Mouse (Mus musculus): Measurements from ENCODE around the gene Sec23b. TPM values are rescaled to one million over a fixed set of nuclear protein-coding genes. Genes with fewer than 3 reads are reported as not detected.
A peak's percentile ranks its signal among the peaks of the same experiment; 100 is the strongest.

The Sec23b gene
- polyA plus RNA-seq, 1 experiment from 2014 or later: 92.7 TPM

GRCm38 (mm10) chr2:144543670-144544069 lies 12.4 kb upstream of the Sec23b start:
- no peaks in the 10 kb centered on the region for H3K4me1 ChIP-seq (replicated peaks; ENCODE audit: control insufficient read depth, insufficient read depth, low read length)
- no peaks in the 10 kb centered on the region for H3K27me3 ChIP-seq (replicated peaks; ENCODE audit: control insufficient read depth, insufficient read depth, low read length)
- no peak overlapping the region for H3K9ac ChIP-seq (ENCODE audit: low read length)
- no peak for ATAC-seq (replicated peaks; ENCODE audit: low FRiP score, low TSS enrichment, low read depth)
- H3K36me3 ChIP-seq (ENCODE audit: control insufficient read depth, insufficient read depth, low read length): peaks cover 88% of the 10 kb centered on the region
- 88% methylated on average over 6 of the region's 6 CpGs for WGBS
- DNase-seq (ENCODE audit: low spot score): no peak
- H3K9me3 ChIP-seq (ENCODE audit: control insufficient read depth, low read length): no peaks in the 10 kb centered on the region
- H3K4me3 ChIP-seq (ENCODE audit: low read depth, low read length): no peak overlapping the region
- no peak overlapping the region for H3K27ac ChIP-seq (ENCODE audit: low read depth)
- H3K4me2 ChIP-seq (ENCODE audit: low read length): no peak overlapping the region

GRCm38 (mm10) chr2:144544630-144545029 lies 11.4 kb upstream of the Sec23b start:
- Histone ChIP-seq H3K4me2 (ENCODE audit: low read length) (no peak overlapping the region), H3K36me3 (ENCODE audit: control insufficient read depth, insufficient read depth, low read length) (peaks cover 79% of the 10 kb centered on the region)

GRCm38 (mm10) chr2:144545061-144545460 lies 11.0 kb upstream of the Sec23b start:
- no peak overlapping the region for H3K4me3 ChIP-seq (ENCODE audit: low read depth, low read length)
- H3K9ac ChIP-seq (ENCODE audit: low read length): no peak overlapping the region
- H3K36me3 ChIP-seq (ENCODE audit: control insufficient read depth, insufficient read depth, low read length): peaks cover 75% of the 10 kb centered on the region
- no peak overlapping the region for H3K4me2 ChIP-seq (ENCODE audit: low read length)
- H3K4me1 ChIP-seq (replicated peaks; ENCODE audit: control insufficient read depth, insufficient read depth, low read length): 0 out of 2 replicates have a peak, but pooled peaks cover 3% of the 10 kb centered on the region
- WGBS: 92% methylated on average over 2 of the region's 2 CpGs
- no peak overlapping the region for H3K27ac ChIP-seq (ENCODE audit: low read depth)
- H3K9me3 ChIP-seq (ENCODE audit: control insufficient read depth, low read length): no peaks in the 10 kb centered on the region
- DNase-seq (ENCODE audit: low spot score): no peak
- H3K27me3 ChIP-seq (replicated peaks; ENCODE audit: control insufficient read depth, insufficient read depth, low read length): no peaks in the 10 kb centered on the region
- no peak for ATAC-seq (replicated peaks; ENCODE audit: low FRiP score, low TSS enrichment, low read depth)

More at GRCm38 (mm10) chr2:144544630-144545029, 11.4 kb upstream of the Sec23b start:
- ATAC-seq (replicated peaks; ENCODE audit: low FRiP score, low TSS enrichment, low read depth) (no peak), DNase-seq (ENCODE audit: low spot score) (no peak)
- H3K9ac ChIP-seq (ENCODE audit: low read length): no peak overlapping the region
- no peaks in the 10 kb centered on the region for H3K27me3 ChIP-seq (replicated peaks; ENCODE audit: control insufficient read depth, insufficient read depth, low read length)
- H3K9me3 ChIP-seq (ENCODE audit: control insufficient read depth, low read length): no peaks in the 10 kb centered on the region
- 82% methylated on average over 6 of the region's 6 CpGs for WGBS
- H3K27ac ChIP-seq (ENCODE audit: low read depth): no peak overlapping the region
- H3K4me1 ChIP-seq (replicated peaks; ENCODE audit: control insufficient read depth, insufficient read depth, low read length): no peaks in the 10 kb centered on the region
- H3K4me3 ChIP-seq (ENCODE audit: low read depth, low read length): no peak overlapping the region

- H3K9ac ChIP-seq (ENCODE audit: low read length): no peak overlapping the region
- no peak overlapping the region for H3K27ac ChIP-seq (ENCODE audit: low read depth)
- H3K27me3 ChIP-seq (replicated peaks; ENCODE audit: control insufficient read depth, insufficient read depth, low read length): no peaks in the 10 kb centered on the region
- DNase-seq (ENCODE audit: low spot score) (no peak), ATAC-seq (replicated peaks; ENCODE audit: low FRiP score, low TSS enrichment, low read depth) (no peak)
- 24% methylated on average over 1 of the region's 1 CpGs for WGBS
- no peak overlapping the region for H3K4me3 ChIP-seq (ENCODE audit: low read depth, low read length)
- H3K9me3 ChIP-seq (ENCODE audit: control insufficient read depth, low read length): no peaks in the 10 kb centered on the region
- H3K4me2 ChIP-seq (ENCODE audit: low read length): no peak overlapping the region
- H3K4me1 ChIP-seq (replicated peaks; ENCODE audit: control insufficient read depth, insufficient read depth, low read length): 0 out of 2 replicates have a peak, but pooled peaks cover 3% of the 10 kb centered on the region
- H3K36me3 ChIP-seq (ENCODE audit: control insufficient read depth, insufficient read depth, low read length): peaks cover 71% of the 10 kb centered on the region
These were observed 10.5 kb upstream of the Sec23b start for GRCm38 (mm10) chr2:144545481-144545880.

- H3K4me2 ChIP-seq (ENCODE audit: low read length): no peak overlapping the region
- H3K9ac ChIP-seq (ENCODE audit: low read length): no peak overlapping the region
- H3K27ac ChIP-seq (ENCODE audit: low read depth): no peak overlapping the region
- 74% methylated on average over 4 of the region's 4 CpGs for WGBS
- no peaks in the 10 kb centered on the region for H3K27me3 ChIP-seq (replicated peaks; ENCODE audit: control insufficient read depth, insufficient read depth, low read length)
- H3K36me3 ChIP-seq (ENCODE audit: control insufficient read depth, insufficient read depth, low read length): peaks cover 52% of the 10 kb centered on the region
- DNase-seq (ENCODE audit: low spot score) (no peak), ATAC-seq (replicated peaks; ENCODE audit: low FRiP score, low TSS enrichment, low read depth) (no peak)
- H3K4me1 ChIP-seq (replicated peaks; ENCODE audit: control insufficient read depth, insufficient read depth, low read length): 0 out of 2 replicates have a peak, but pooled peaks cover 3% of the 10 kb centered on the region
- no peaks in the 10 kb centered on the region for H3K9me3 ChIP-seq (ENCODE audit: control insufficient read depth, low read length)
- H3K4me3 ChIP-seq (ENCODE audit: low read depth, low read length): no peak overlapping the region
These were observed 8.5 kb upstream of the Sec23b start for GRCm38 (mm10) chr2:144547559-144547958.

GRCm38 (mm10) chr2:144550529-144550928 lies 5.5 kb upstream of the Sec23b start, which contains the start of gene Rbbp9:
Gene Rbbp9, minus strand, starts transcription at chr2:144550869.
- Histone ChIP-seq H3K27me3 (replicated peaks; ENCODE audit: control insufficient read depth, insufficient read depth, low read length) (no peaks in the 10 kb centered on the region), H3K27ac (ENCODE audit: low read depth) (peak within 1 kb of the TSS; percentile 80), H3K4me2 (ENCODE audit: low read length) (peak within 1 kb of the TSS; percentile 56), H3K4me3 (ENCODE audit: low read depth, low read length) (peak within 1 kb of the TSS; percentile 83), H3K36me3 (ENCODE audit: control insufficient read depth, insufficient read depth, low read length) (peaks cover 26% of the 10 kb centered on the region), H3K9me3 (ENCODE audit: control insufficient read depth, low read length) (no peaks in the 10 kb centered on the region), H3K4me1 (replicated peaks; ENCODE audit: control insufficient read depth, insufficient read depth, low read length) (0 out of 2 replicates have a peak, but pooled peaks cover 6% of the 10 kb centered on the region), H3K9ac (ENCODE audit: low read length) (peak within 1 kb of the TSS; percentile 81)
- ATAC-seq (replicated peaks; ENCODE audit: low FRiP score, low TSS enrichment, low read depth) (peak; percentile 91), DNase-seq (ENCODE audit: low spot score) (peak; percentile 86)
- under 1% methylated on average over 17 of the region's 17 CpGs for WGBS

- no peak overlapping the region for H3K4me2 ChIP-seq (ENCODE audit: low read length)
- H3K27me3 ChIP-seq (replicated peaks; ENCODE audit: control insufficient read depth, insufficient read depth, low read length): no peaks in the 10 kb centered on the region
- WGBS: 89% methylated on average over 3 of the region's 3 CpGs
- H3K27ac ChIP-seq (ENCODE audit: low read depth): no peak overlapping the region
- no peak overlapping the region for H3K9ac ChIP-seq (ENCODE audit: low read length)
- no peak for DNase-seq (ENCODE audit: low spot score)
- no peak overlapping the region for H3K4me3 ChIP-seq (ENCODE audit: low read depth, low read length)
- H3K4me1 ChIP-seq (replicated peaks; ENCODE audit: control insufficient read depth, insufficient read depth, low read length): peaks cover 11% of the 10 kb centered on the region; the same call in 1 of the 2 replicates
- no peak for ATAC-seq (replicated peaks; ENCODE audit: low FRiP score, low TSS enrichment, low read depth)
- no peaks in the 10 kb centered on the region for H3K9me3 ChIP-seq (ENCODE audit: control insufficient read depth, low read length)
- no peaks in the 10 kb centered on the region for H3K36me3 ChIP-seq (ENCODE audit: control insufficient read depth, insufficient read depth, low read length)
These were observed 2.1 kb upstream of the Sec23b start for GRCm38 (mm10) chr2:144553905-144554304.

GRCm38 (mm10) chr2:144555286-144555819 lies 676 bp upstream of the Sec23b start:
- no peaks in the 10 kb centered on the region for H3K9me3 ChIP-seq (ENCODE audit: control insufficient read depth, low read length)
- H3K4me2 ChIP-seq (ENCODE audit: low read length): peak overlapping the region; percentile 64
- ATAC-seq (replicated peaks; ENCODE audit: low FRiP score, low TSS enrichment, low read depth): peak; percentile 20; the same call in 1 of the 2 replicates
- H3K4me1 ChIP-seq (replicated peaks; ENCODE audit: control insufficient read depth, insufficient read depth, low read length): peaks cover 8% of the 10 kb centered on the region; the same call in 1 of the 2 replicates
- H3K27ac ChIP-seq (ENCODE audit: low read depth): peak overlapping the region; percentile 88
- H3K4me3 ChIP-seq (ENCODE audit: low read depth, low read length): peak overlapping the region; percentile 55
- DNase-seq (ENCODE audit: low spot score): no peak
- WGBS: 4% methylated on average over 14 of the region's 14 CpGs
- peak overlapping the region; percentile 49 for H3K9ac ChIP-seq (ENCODE audit: low read length)
- peaks cover 13% of the 10 kb centered on the region for H3K36me3 ChIP-seq (ENCODE audit: control insufficient read depth, insufficient read depth, low read length)
- H3K27me3 ChIP-seq (replicated peaks; ENCODE audit: control insufficient read depth, insufficient read depth, low read length): no peaks in the 10 kb centered on the region

GRCm38 (mm10) chr2:144588723-144589122 lies 32.7 kb downstream of the Sec23b start:
- Histone ChIP-seq H3K27ac (ENCODE audit: low read depth) (no peak overlapping the region), H3K4me3 (ENCODE audit: low read depth, low read length) (no peak overlapping the region), H3K27me3 (replicated peaks; ENCODE audit: control insufficient read depth, insufficient read depth, low read length) (no peaks in the 10 kb centered on the region), H3K9ac (ENCODE audit: low read length) (no peak overlapping the region), H3K36me3 (ENCODE audit: control insufficient read depth, insufficient read depth, low read length) (peaks cover 60% of the 10 kb centered on the region), H3K4me2 (ENCODE audit: low read length) (no peak overlapping the region), H3K4me1 (replicated peaks; ENCODE audit: control insufficient read depth, insufficient read depth, low read length) (no peaks in the 10 kb centered on the region), H3K9me3 (ENCODE audit: control insufficient read depth, low read length) (no peaks in the 10 kb centered on the region)
- ATAC-seq (replicated peaks; ENCODE audit: low FRiP score, low TSS enrichment, low read depth) (no peak), DNase-seq (ENCODE audit: low spot score) (no peak)
- WGBS: 81% methylated on average over 4 of the region's 4 CpGs

All from intestine, embryonic 14.5 days (tissue).